Mouse (Mus musculus) monocyte, adult 5-6 weeks (primary cell): ENCODE measurements around the gene Vmn1r116. TPM values are rescaled to one million over a fixed set of nuclear protein-coding genes. Genes with fewer than 3 reads are reported as not detected.
"Not testable (repeated sequence)": the region's sequence is repeated elsewhere in the genome, so short reads cannot be mapped to it uniquely, and the experiment has no call there.

Experiments
- ATAC-seq: fragments of 153-309, 156-312 bp; replicated peaks from 2 replicates; pipeline ENCODE4 v1.8.0; 2017; ENCODE audit warnings: mild to moderate bottlenecking; ENCODE audit not compliant: low TSS enrichment, insufficient number of reproducible peaks, severe bottlenecking, poor library complexity, low FRiP score
- total RNA-seq: library from RNA; stranded (forward); fragments of 200-1000, 200-491, 200-594 nt; gene quantifications from 3 replicates; pipeline ENCODE4 v1.2.3, GENCODE M21; 2017

Vmn1r116 gene
- total RNA-seq = not detected in 3 replicates

- not testable (repeated sequence) for ATAC-seq
These were observed at the start of gene Vmn1r116 for GRCm38 (mm10) chr7:20871956-20872355. Gene Vmn1r116 (plus strand): TSS chr7:20872256.

DNA sequence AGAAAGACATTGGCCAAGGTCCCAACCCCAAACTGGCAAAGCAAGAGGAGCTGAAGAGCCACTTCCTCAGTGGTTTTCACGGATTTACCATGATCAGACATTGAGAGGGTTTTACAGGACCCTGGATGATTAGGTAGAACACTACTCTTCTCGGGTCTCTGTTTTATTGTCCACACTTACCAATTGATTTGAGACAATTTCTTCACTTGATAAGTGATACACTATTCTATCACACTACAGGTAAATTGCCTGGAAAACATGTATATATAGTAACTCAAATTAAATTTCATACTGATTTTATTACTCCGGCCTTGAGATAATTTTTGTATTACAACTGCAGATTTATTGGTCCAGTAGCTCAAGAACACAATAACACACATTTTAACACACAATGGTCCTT lies 27.2 kb upstream of the Vmn1r116 start, which contains the start of gene Vmn1r115:
Vmn1r115 (minus strand) TSS at position 101 of the 400 bp plus-strand sequence.
- not testable (repeated sequence) for ATAC-seq

DNA sequence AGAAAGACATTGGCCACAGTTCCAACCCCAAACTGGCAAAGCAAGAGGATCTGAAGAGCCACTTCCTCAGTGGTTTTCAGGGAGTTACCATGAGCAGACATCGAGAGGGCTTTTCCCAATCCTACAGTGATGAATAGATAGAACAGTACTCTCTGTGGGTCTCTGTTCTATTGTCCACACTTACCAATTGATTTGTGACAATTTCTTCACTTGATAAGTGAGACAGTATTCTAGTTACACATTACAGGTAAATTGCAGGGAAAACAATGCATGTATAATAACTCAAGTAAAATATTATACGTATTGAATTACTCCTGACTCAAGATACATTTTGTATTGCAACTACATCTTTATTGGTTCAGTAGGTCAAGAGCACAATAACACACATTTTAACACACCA lies 12.0 kb downstream of the Vmn1r116 start, which contains the start of gene Vmn1r117:
Vmn1r117 (minus strand) TSS at position 101 of the 400 bp plus-strand sequence.
- not testable (repeated sequence) for ATAC-seq

DNA sequence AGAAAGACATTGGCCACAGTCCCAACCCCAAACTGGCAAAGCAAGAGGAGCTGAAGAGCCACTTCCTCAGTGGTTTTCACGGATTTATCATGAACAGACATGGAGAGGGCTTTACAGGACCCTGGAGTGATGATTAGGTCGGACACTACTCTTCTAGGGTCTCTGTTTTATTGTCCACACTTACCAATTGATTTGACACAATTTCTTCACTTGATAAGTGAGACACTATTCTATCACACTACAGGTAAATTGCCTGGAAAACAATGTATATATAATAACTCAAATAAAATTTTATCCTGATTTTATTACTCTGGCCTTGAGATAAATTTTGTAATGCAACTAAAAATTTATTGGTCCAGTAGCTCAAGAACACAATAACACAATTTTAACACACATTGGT lies 40.2 kb downstream of the Vmn1r116 start, which contains the start of gene Vmn1r118:
Vmn1r118 (minus strand) TSS at position 101 of the 400 bp plus-strand sequence.
- ATAC-seq = not testable (repeated sequence)

Other genes with a start within 250 kb of the Vmn1r116 start
- not detected in 3 replicates for gene Vmn1r107, start 203.3 kb upstream of the Vmn1r116 start, total RNA-seq
- not detected in 3 replicates for gene Vmn1r111, start 169.0 kb upstream of the Vmn1r116 start, total RNA-seq
- gene Gm10668, start 141.6 kb upstream of the Vmn1r116 start, total RNA-seq = not detected in 3 replicates
- not detected in 3 replicates for gene Vmn1r112, start 101.1 kb upstream of the Vmn1r116 start, total RNA-seq
- gene Vmn1r113, start 85.0 kb upstream of the Vmn1r116 start, total RNA-seq = not detected in 3 replicates
- not detected in 3 replicates for gene Vmn1r114, start 60.1 kb upstream of the Vmn1r116 start, total RNA-seq
- gene Vmn1r115, start 27.3 kb upstream of the Vmn1r116 start, total RNA-seq = not detected in 3 replicates
- not detected in 3 replicates for gene Vmn1r117, start 11.9 kb downstream of the Vmn1r116 start, total RNA-seq
- gene Vmn1r118, start 40.1 kb downstream of the Vmn1r116 start, total RNA-seq = not detected in 3 replicates
- gene Vmn1r119, start 140.2 kb downstream of the Vmn1r116 start, total RNA-seq = not detected in 3 replicates
- not detected in 3 replicates for gene Vmn1r120, start 181.5 kb downstream of the Vmn1r116 start, total RNA-seq
- gene Vmn1r121, start 226.3 kb downstream of the Vmn1r116 start, total RNA-seq = not detected in 3 replicates